In the genomic region with DNA sequence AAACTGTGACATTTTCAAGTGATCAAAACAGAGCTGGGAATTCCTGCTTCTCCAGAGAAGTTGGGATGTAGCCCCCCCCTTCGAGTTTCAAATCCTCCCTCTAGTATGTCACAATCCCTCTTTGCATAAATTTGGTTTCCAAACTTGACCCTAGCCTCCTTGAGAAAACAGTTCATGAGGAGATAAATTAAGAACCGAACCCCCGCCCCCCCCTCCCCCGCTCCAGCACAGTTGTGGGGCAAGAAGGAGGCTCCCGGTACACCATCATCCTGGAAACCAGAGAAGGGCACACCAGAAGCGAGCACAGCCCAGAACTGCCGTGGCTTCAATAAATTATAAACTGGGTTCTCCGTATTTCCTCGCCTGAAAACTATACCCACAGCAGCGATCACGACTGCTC, we compare ENCODE assay signal across 8 mouse cellular contexts.
A peak's percentile ranks its signal among the peaks of the same experiment; 100 is the strongest.
DNase-seq lines count a peak whose midpoint lies in the region; ATAC-seq lines count a peak whose summit lies in the region.

No protein-coding gene starts in this region.

- H3K27ac ChIP-seq in heart, embryonic 12.5 days (ENCODE audit: poor library complexity, severe bottlenecking), result peak overlapping the region; percentile 84
- peak overlapping the region; percentile 93 for H3K27ac ChIP-seq in hindbrain, embryonic 10.5 days
- H3K27ac ChIP-seq in midbrain, embryonic 10.5 days (replicated peaks), result peak overlapping the region; percentile 92

- no peaks in the 10 kb centered on the region for H3K9me3 ChIP-seq in heart, embryonic 12.5 days (replicated peaks)
- no peaks in the 10 kb centered on the region for H3K9me3 ChIP-seq in hindbrain, embryonic 10.5 days
- no peaks in the 10 kb centered on the region for H3K9me3 ChIP-seq in midbrain, embryonic 10.5 days (replicated peaks)

- H3K36me3 ChIP-seq in heart, embryonic 12.5 days, result no peaks in the 10 kb centered on the region
- no peaks in the 10 kb centered on the region for H3K36me3 ChIP-seq in hindbrain, embryonic 10.5 days
- H3K36me3 ChIP-seq in midbrain, embryonic 10.5 days, result no peaks in the 10 kb centered on the region

- H3K4me1 ChIP-seq in heart, embryonic 12.5 days (replicated peaks), result peaks cover 53% of the 10 kb centered on the region
- H3K4me1 ChIP-seq in hindbrain, embryonic 10.5 days (replicated peaks), result peaks cover 61% of the 10 kb centered on the region
- peaks cover 70% of the 10 kb centered on the region for H3K4me1 ChIP-seq in midbrain, embryonic 10.5 days

- no peaks in the 10 kb centered on the region for H3K27me3 ChIP-seq in heart, embryonic 12.5 days (replicated peaks)
- H3K27me3 ChIP-seq in hindbrain, embryonic 10.5 days (ENCODE audit: insufficient read depth, poor library complexity, severe bottlenecking), result no peaks in the 10 kb centered on the region
- no peaks in the 10 kb centered on the region for H3K27me3 ChIP-seq in midbrain, embryonic 10.5 days (ENCODE audit: low read depth, poor library complexity, severe bottlenecking)

- peak overlapping the region; percentile 88 for H3K4me2 ChIP-seq in heart, embryonic 12.5 days

- peak overlapping the region; percentile 71 for H3K9ac ChIP-seq in heart, embryonic 12.5 days

- peak overlapping the region; percentile 40 for H3K4me3 ChIP-seq in heart, embryonic 12.5 days
- H3K4me3 ChIP-seq in hindbrain, embryonic 10.5 days, result peak overlapping the region; percentile 50
- peak overlapping the region; percentile 51 for H3K4me3 ChIP-seq in midbrain, embryonic 10.5 days

- ATAC-seq in heart, embryonic 12.5 days (ENCODE audit: insufficient number of reproducible peaks, low FRiP score), result no peak

- WGBS in heart, embryonic 12.5 days, result 3% methylated on average over 11 of the region's 11 CpGs
- WGBS in hindbrain, embryonic 10.5 days, result 2% methylated on average over 11 of the region's 11 CpGs
- WGBS in midbrain, embryonic 10.5 days, result 2% methylated on average over 11 of the region's 11 CpGs

- DNase-seq in heart, adult 11 months, result no peak
- peak; percentile 30 for DNase-seq in Muller cell, postnatal 12 days (ENCODE audit: inconsistent ontology term)
- DNase-seq in hindbrain, embryonic 10.5 days (ENCODE audit: low spot score), result peak; percentile 44
- peak; percentile 60 for DNase-seq in midbrain, embryonic 10.5 days (ENCODE audit: low spot score)
- DNase-seq in yolk sac, embryonic 10.5 days (ENCODE audit: low spot score), result no peak
- DNase-seq in thymus, postnatal 25 days, result no peak
- no peak for DNase-seq in adrenal gland, adult 8-10 months

Comparison
In these comparisons a context has a peak if more than half of its experiments do, and no peak if none do; other contexts are left out.
1. DNase-seq: peak in Muller cell, postnatal 12 days (single experiment), hindbrain, embryonic 10.5 days (single experiment) and midbrain, embryonic 10.5 days (single experiment); none in heart, adult 11 months (single experiment), yolk sac, embryonic 10.5 days (single experiment), thymus, postnatal 25 days (single experiment) and adrenal gland, adult 8-10 months (single experiment).
2. Peak in every context shown above with its lines, with median percentiles within 50 percentile points of each other: H3K27ac ChIP-seq and H3K4me3 ChIP-seq.